Mouse (Mus musculus): ENCODE measurements at regions not wholly inside any gene's neighbourhood (a gene's known extent, or its start where the extent isn't known, plus 50 kb on each side); places are given as distances from the start of the nearest gene placed in this dataset.

DNA sequence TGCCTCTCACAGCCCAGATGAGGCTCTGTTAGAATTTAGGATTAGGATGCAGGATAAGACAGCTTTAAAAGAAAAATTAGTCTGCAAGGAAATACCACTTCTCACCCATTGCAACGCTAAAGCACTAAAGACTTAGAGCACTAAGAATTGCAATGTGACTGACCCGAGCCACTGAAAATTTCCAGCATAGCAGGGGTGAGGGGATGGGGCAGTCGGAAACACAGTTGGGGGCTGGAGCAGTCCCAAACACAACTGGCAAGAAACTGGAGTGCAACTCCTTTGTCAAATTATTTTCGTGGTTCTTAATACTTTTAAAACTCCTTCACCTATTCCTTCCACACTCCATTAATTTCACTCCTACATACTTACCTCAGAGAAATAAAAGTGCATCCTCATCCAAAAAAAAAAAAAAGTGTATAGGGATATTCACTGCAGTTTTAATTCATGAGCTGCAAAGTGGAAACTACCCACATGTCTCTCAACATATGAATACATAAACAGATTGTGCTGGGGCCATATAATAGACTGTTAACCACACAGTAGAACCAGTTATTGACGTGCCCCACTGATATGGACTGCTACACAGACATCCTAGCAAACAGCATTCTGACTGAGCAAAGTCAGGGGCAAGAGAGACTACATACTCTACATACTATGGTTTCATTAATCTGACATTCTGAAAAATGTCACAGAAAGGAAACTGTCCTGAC is 210.3 kb upstream of the Btbd3 start:
- TF ChIP-seq POLR2A (IDR thresholded peaks at IDR 0.05; ENCODE audit: control insufficient read depth, low read depth, low read length) = no peak
- TF ChIP-seq CTCF (IDR thresholded peaks at IDR 0.05; ENCODE audit: control insufficient read depth, insufficient read depth, insufficient replicate concordance, low read depth, low read length) = no peak
